Mouse (Mus musculus) T-cell, adult 2 months (primary cell): Measurements from ENCODE around the gene Hdgfl1.

ENCODE experiments used
- DNase-seq: peaks from one replicate; pipeline ENCODE4 v3.0.0; 2022; ENCODE audit warnings: low spot score

Gene Hdgfl1

GRCm38 (mm10) chr13:26769955-26770354 is at the start of gene Hdgfl1:
Gene Hdgfl1, minus strand, starts transcription at chr13:26770165.
- no peak for DNase-seq

DNA sequence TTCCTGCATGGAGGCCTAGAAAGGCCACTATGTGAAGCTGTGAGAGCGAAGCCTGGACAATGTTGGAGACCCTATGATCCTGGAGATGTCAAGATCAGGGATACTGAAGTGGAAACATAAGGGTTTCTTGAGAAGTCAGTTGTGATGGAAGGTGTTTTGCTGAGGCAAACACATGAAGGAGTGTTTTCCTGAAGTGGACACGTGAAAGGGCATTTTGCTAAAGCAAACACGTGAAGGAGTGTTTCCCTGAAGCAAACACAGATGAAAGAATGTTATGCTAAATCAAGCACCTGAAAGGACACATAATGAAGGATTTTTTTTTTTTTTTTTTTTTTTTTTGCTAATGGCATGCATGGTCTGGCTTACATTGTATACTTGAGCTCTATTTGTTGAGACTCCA is 25.5 kb upstream of the Hdgfl1 start:
- no peak for DNase-seq

DNA sequence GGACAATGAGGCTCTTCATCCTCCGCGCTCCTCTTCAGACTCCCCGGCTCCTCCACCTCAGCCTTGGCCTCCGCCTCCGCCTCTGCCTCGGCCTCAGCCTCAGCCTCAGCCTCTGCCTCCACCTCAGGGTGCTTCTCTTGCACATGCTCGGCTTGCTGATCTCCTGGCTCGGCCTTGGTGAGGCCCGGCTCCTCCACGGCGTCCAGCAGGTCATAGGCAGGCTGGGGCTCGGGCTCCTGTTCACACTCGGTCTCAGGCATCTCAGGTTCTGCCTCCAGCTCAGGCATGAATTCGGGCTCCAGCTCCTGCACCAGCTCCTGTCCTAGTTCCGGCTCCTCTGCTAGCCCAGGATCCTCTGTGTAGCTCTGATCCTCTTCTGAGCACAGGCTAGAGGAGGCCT is 541 bp downstream of the Hdgfl1 start:
- DNase-seq, result no peak

DNA sequence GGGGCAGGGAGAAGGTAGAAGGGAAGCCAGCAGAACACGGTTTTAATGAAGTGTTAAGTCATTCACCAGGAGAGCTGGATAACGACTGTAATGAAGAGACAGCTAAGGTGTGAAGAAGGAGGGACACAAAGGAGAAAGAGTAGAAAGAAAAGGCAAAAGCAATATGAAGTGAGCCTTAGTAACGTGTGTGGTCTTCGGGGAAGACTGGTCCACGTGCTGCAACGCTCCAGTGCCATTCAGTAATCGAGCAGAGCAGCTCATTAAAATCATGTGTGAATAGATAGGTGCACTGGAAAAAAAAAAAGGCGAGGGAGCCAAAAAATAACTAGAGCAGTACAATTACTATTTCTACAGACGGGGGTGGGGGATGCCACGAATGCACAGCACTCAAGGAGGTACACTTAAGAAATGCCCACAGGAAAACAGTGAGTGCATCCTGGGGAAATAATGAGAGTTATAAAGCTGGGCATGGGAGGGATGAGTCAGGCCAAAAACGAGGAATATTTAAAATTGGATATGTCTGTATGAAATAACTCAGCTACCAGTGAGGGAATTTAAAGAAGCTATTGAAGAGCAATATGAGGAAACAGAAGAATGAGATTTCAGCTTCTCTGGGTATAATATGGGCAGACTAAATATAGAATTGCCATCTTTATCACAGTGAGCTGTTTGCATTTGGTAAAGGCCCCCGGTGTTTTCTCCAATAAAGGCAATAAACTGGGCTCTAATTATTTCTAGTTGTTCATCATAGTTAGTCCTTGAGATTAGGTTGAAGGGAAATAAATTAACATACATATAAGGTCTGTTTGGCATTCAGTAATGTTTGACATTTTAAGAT is 7.8 kb downstream of the Hdgfl1 start:
- no peak for DNase-seq

DNA sequence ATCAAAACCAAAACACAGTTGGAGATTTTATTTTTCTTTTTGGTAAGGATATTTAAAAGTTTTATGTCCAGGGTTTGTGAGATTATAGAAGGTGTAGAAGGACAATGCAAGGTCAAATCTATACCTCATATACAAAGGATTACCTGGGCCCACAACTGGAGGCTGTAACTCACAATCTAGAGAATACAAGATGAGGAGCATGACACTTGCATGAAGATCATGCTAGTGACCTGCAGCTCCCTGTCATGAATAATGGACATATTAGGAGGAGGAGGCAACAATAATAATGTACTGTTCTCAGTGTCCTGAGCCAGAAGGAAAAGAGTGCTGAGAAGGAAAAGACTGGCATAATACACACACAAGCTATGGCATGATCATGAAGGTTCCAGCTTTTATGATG is 17.1 kb downstream of the Hdgfl1 start:
- no peak for DNase-seq

- DNase-seq, result no peak
Observed at GRCm38 (mm10) chr13:26752414-26752813, 17.6 kb downstream of the Hdgfl1 start.

- DNase-seq, result no peak
Observed at GRCm38 (mm10) chr13:26745760-26746457, 24.1 kb downstream of the Hdgfl1 start.

DNA sequence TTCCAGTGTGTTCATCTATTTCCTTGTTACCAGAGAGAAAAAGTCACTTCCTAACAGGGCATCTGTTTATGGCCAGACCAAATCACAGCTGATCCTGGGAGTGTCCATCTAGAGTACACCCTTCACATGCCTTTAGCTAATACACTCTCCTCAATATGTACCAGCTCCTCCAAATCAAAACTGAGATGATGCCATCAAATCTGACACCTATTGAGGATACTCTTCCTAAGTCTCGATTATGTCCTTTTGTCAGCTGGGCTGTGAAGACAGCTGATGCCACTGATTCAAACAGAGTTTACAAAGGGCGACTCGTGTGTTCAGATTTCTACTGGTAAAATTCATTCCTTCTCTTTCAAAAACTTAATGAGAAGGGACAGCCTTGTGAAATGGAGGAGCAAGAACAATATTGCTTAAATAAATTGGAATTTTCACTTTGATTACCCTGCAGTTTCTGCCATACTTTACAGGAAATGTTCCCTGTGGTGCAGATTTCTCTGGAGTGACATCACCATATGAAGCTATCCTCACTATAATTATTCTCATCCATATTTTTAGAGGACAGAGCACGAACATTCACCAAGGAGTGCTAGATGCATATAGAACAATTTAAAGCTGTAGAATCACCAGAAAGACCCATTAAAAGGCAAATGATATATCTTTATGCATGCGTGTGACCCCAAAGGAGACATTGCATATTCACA is 24.8 kb downstream of the Hdgfl1 start:
- DNase-seq, result no peak

GRCm38 (mm10) chr13:26744068-26744467 is 25.9 kb downstream of the Hdgfl1 start:
- no peak for DNase-seq

DNA sequence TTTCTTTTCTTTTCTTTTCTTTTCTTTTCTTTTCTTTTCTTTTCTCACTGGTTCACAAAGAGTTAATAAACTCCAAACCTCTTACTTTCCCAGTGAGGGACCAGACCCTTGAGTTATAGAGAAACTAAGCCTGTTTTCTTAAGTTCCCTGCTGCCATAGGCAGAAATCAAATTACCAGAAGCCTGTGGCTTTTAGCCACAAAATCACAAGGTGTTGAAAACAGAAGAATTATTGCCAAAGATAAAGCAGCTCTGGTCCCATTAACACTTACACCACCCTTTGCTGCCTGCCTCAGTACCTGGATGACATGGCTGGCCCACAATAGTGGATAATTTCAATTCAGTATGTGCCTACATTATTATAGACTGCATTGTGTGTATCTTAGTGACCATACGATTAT is 35.0 kb downstream of the Hdgfl1 start:
- no peak for DNase-seq

GRCm38 (mm10) chr13:26724250-26724649 is 45.7 kb downstream of the Hdgfl1 start:
- DNase-seq, result no peak

- DNase-seq, result no peak
Observed at GRCm38 (mm10) chr13:26721333-26721732, 48.6 kb downstream of the Hdgfl1 start.

DNA sequence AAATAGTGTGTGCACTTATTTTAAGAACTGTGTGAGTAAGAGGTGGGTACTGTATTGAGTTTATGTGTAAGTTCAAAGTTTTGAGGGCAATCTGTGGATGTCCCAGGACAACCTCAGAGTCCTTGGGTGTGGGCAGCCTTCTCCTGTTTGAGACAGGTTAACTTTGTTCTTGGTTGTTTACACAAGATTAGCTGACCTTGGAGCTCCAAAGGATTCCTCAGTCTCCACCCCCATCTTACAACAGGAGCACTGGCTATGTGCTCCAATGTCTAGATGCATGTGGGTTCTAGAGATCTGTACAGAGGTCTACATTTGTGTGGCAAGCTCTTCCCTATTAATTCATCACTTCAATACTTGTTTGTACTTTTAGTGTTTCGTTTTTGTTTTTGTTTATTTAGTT is 49.0 kb downstream of the Hdgfl1 start:
- no peak for DNase-seq

- no peak for DNase-seq
Observed at GRCm38 (mm10) chr13:26719146-26719715, 50.7 kb downstream of the Hdgfl1 start.
